Mouse (Mus musculus) forebrain, embryonic 13.5 days (tissue): ENCODE measurements around the gene 4930562C15Rik. TPM values are rescaled to one million over a fixed set of nuclear protein-coding genes. Genes with fewer than 3 reads are reported as not detected.

Experiments used
- ATAC-seq: fragments of 200-750 bp; cut with Nextera tagmentation; 2 replicates; pipeline ENCODE4 v1.8.0; 2017
- H3K27ac ChIP-seq: fragments of 300-500 bp; sonication (generic); 2 replicates; pipeline ENCODE4 v1.5.1; 2015; ENCODE audit warnings: inconsistent platforms, mild to moderate bottlenecking, moderate library complexity
- H3K27me3 ChIP-seq: fragments of 300-500 bp; sonication (generic); 2 replicates; pipeline ENCODE4 v1.6.1; 2015; ENCODE audit warnings: mild to moderate bottlenecking, inconsistent platforms
- H3K36me3 ChIP-seq: fragments of 300-500 bp; sonication (generic); 2 replicates; pipeline ENCODE4 v1.6.1; 2015; ENCODE audit warnings: mild to moderate bottlenecking, inconsistent platforms; ENCODE audit not compliant: poor library complexity, severe bottlenecking
- H3K4me1 ChIP-seq: fragments of 300-500 bp; sonication (generic); 2 replicates; pipeline ENCODE4 v1.6.1; 2015; ENCODE audit warnings: inconsistent platforms
- H3K4me2 ChIP-seq: fragments of 300-500 bp; sonication (generic); 2 replicates; pipeline ENCODE4 v1.6.1; 2015; ENCODE audit warnings: inconsistent platforms, mild to moderate bottlenecking, moderate library complexity
- H3K4me3 ChIP-seq: fragments of 300-500 bp; sonication (generic); 2 replicates; pipeline ENCODE4 v1.5.1; 2015; ENCODE audit warnings: mild to moderate bottlenecking, inconsistent platforms
- H3K9ac ChIP-seq: fragments of 300-500 bp; sonication (generic); 2 replicates; pipeline ENCODE4 v1.6.1; 2015; ENCODE audit warnings: mild to moderate bottlenecking, inconsistent platforms
- H3K9me3 ChIP-seq: fragments of 300-500 bp; sonication (generic); replicated peaks from 2 replicates; pipeline ENCODE4 v1.6.1; 2016; ENCODE audit warnings: inconsistent platforms
- WGBS: fragments of 180-500 bp; shearing (Covaris S2); methylation state at CpG from one replicate; pipeline ENCODE4 v1.1.7; 2015; 5-methylcytosine and 5-hydroxymethylcytosine counted together
- polyA plus RNA-seq: library from polyadenylated mRNA; unstranded; fragments of >200 nt; fragmentation: Nextera tagmentation; extraction: Ambion mirVana; gene quantifications from 2 replicates; pipeline ENCODE4 v1.2.1, GENCODE M21; 2015

The 4930562C15Rik gene
- polyA plus RNA-seq, 1 experiment from 2014 or later: 0.37 TPM

DNA sequence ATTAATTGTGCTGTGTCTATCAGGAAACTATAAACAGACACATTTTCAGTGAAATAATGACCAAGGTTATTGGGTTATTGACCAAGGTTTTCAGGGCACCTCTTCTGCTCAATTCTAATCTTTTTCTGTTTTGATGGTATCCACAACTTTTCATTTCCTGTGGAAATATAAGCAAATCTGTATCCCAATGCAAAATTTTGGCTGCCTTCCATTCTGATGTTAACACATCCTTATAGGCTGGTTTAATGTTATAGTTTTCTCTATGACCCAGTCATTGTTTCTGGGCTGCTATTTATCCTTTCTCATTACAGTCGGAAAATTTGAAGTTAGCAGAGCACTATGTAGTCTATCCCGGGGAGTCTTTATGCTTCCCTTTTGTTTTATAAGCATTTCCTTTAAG, 64.5 kb downstream of the 4930562C15Rik start:
- no peaks in the 10 kb centered on the region for H3K27me3 ChIP-seq
- H3K9ac ChIP-seq: no peak overlapping the region
- ATAC-seq: no peak
- H3K27ac ChIP-seq: no peak overlapping the region
- peaks cover 5% of the 10 kb centered on the region; the same call in 1 of the 2 replicates for H3K4me1 ChIP-seq
- no peak overlapping the region for H3K4me2 ChIP-seq
- H3K36me3 ChIP-seq: no peaks in the 10 kb centered on the region
- WGBS: 85% methylated on average over 2 of the region's 2 CpGs
- no peaks in the 10 kb centered on the region for H3K9me3 ChIP-seq
- H3K4me3 ChIP-seq: no peak overlapping the region

DNA sequence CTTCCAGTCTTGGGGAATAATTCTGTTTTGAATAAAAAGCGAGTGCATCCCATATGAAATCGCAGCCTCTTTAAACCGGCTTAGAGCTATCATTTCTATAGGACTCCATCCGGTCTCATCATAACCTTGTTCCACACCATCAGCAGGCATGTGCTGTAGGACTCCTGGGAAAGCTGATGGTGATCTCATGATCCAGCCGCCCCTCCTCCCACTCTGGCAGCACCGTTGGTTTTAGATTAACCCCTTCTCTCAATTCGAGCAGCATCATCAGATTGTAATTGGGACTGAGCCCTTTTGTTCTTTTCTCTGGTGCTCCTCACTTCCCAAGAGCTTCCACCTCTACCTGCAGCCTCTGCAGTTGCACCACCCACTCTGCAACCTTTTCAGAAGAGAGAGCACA, 66.0 kb downstream of the 4930562C15Rik start:
- peaks cover 5% of the 10 kb centered on the region; the same call in 1 of the 2 replicates for H3K4me1 ChIP-seq
- no peak overlapping the region for H3K4me3 ChIP-seq
- no peaks in the 10 kb centered on the region for H3K36me3 ChIP-seq
- H3K9me3 ChIP-seq: no peaks in the 10 kb centered on the region
- H3K27me3 ChIP-seq: no peaks in the 10 kb centered on the region
- no peak overlapping the region for H3K27ac ChIP-seq
- ATAC-seq: no peak
- 65% methylated on average over 7 of the region's 7 CpGs for WGBS
- no peak overlapping the region for H3K9ac ChIP-seq
- no peak overlapping the region for H3K4me2 ChIP-seq

DNA sequence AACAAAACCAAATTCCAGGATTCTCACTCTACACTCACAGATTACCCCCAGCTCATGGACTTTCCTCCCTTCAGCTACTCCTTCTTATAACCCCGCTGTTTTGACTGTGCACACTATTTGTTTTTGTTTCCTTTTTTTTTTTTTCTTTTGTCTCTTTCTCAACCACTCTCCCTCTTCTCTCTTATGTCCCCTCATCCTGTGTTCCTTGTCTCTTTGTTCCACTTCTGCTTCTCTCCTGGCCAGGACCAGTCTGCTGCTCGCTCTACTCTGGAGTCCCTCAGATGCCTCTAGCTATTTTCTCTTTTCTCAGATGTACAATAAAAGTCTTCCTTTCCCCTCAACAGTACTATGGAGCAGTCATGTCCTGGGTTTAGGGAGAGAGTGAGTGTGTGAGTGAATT, 67.2 kb downstream of the 4930562C15Rik start:
- no peak for ATAC-seq
- Histone ChIP-seq H3K4me3 (no peak overlapping the region), H3K9ac (no peak overlapping the region), H3K4me2 (no peak overlapping the region), H3K27ac (no peak overlapping the region), H3K9me3 (no peaks in the 10 kb centered on the region), H3K27me3 (no peaks in the 10 kb centered on the region), H3K36me3 (peaks cover 1% of the 10 kb centered on the region; the same call in 1 of the 2 replicates), H3K4me1 (peaks cover 5% of the 10 kb centered on the region; the same call in 1 of the 2 replicates)
- WGBS: 83% methylated on average over 2 of the region's 2 CpGs

DNA sequence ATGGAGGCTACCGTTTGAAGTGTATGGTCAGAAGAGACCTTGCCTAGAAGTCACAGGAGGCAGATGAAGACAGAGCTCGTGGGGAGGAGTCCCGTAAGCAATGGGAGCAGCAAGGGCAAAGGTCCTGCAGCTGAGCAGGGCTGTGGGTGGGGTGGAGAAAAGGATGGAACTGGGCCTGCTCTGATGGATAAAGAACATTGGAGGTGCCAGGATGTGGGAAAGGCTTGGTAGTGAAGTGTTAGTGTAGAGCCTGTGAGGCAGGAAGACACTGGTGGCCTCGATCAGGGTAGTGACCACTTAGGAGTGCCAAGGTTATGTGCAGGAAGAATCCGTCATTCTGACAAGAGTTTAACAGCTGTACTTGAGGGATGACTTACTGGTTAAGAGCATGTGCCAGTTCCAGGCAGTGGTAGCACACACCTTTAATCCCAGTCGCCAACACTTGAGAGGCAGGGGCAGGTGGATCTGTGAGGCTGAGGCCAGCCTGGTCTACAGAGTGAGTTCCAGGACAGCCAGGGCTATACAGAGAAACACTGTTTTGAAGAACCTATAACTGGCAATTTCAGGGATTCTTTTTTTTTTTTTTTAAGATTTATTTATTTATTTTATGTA, 68.4 kb downstream of the 4930562C15Rik start:
- Histone ChIP-seq H3K27me3 (no peaks in the 10 kb centered on the region), H3K9ac (no peak overlapping the region), H3K4me3 (no peak overlapping the region), H3K9me3 (no peaks in the 10 kb centered on the region), H3K4me1 (peaks cover 5% of the 10 kb centered on the region; the same call in 1 of the 2 replicates), H3K27ac (no peak overlapping the region), H3K4me2 (no peak overlapping the region), H3K36me3 (peaks cover 4% of the 10 kb centered on the region)
- 88% methylated on average over 6 of the region's 6 CpGs for WGBS
- no peak for ATAC-seq

DNA sequence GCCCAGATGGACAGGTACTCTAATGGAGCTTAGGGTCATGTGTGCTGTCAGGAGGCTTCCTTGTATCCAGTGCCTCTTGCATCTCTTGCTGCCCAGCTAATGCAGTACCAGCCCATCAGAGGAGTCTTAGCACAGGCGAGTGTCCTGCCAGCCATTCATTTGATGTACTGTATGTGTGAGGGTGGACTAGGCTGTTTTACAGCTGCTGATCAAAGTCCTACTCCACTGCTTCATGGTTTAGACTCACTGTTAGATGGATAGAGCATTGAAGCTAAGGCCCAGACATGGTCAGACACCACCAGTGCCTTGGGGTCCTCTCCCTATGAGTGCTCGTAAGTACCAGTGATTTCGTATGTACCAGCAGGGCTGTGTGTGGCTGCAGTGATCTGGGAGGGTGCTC, 69.7 kb downstream of the 4930562C15Rik start:
- H3K9ac ChIP-seq: no peak overlapping the region
- no peak for ATAC-seq
- no peak overlapping the region for H3K4me2 ChIP-seq
- WGBS: 89% methylated on average over 3 of the region's 3 CpGs
- peaks cover 17% of the 10 kb centered on the region for H3K36me3 ChIP-seq
- H3K27me3 ChIP-seq: no peaks in the 10 kb centered on the region
- H3K4me3 ChIP-seq: no peak overlapping the region
- no peaks in the 10 kb centered on the region for H3K9me3 ChIP-seq
- 0 out of 2 replicates have a peak, but pooled peaks cover 5% of the 10 kb centered on the region for H3K4me1 ChIP-seq
- no peak overlapping the region for H3K27ac ChIP-seq

DNA sequence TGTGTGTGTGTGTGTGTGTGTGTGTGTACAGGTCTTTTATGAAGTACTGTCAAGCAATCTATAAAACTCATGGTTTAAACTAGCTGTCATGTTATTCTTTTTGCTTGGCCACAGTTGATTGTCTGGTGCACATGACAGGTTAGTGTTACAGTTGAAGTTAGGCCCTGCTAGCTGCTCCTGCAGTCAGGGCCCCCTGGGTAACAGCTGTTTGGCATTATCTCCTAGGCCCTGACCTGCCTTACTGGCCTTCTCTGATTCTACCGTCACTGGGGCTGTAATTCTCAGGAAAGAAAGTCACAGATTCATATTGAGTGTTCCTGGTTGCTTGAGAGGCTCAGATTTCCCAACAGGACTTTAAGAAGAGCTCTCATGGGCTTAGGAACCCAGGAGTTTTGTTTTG, 70.4 kb downstream of the 4930562C15Rik start:
- H3K27ac ChIP-seq: no peak overlapping the region
- 0 out of 2 replicates have a peak, but pooled peaks cover 5% of the 10 kb centered on the region for H3K4me1 ChIP-seq
- H3K4me3 ChIP-seq: no peak overlapping the region
- H3K27me3 ChIP-seq: no peaks in the 10 kb centered on the region
- WGBS: 76% methylated on average over 1 of the region's 1 CpGs
- no peak overlapping the region for H3K4me2 ChIP-seq
- no peaks in the 10 kb centered on the region for H3K9me3 ChIP-seq
- ATAC-seq: no peak
- no peak overlapping the region for H3K9ac ChIP-seq
- peaks cover 23% of the 10 kb centered on the region for H3K36me3 ChIP-seq

DNA sequence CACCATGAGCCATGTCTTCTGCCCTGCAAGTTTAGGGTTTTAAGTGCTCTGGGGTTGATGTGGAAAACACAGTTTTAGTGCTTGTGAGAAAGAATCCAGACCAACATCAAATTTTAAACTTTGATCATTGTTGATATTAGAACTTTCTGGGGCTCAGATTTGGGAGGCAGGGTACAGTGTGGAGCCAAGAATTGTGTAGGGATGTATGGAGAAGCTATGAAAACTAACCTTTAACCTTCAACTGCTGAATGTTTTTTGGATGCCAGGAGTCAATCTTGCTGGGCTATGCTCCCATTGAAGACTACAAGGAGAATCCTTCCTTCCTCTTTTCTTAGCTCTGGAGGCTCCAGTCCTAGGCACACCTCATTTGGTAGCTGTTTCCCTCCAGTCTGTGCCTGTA, 71.3 kb downstream of the 4930562C15Rik start:
- no peaks in the 10 kb centered on the region for H3K4me1 ChIP-seq
- no peaks in the 10 kb centered on the region for H3K27me3 ChIP-seq
- H3K4me2 ChIP-seq: no peak overlapping the region
- no peak overlapping the region for H3K27ac ChIP-seq
- H3K9ac ChIP-seq: no peak overlapping the region
- no peaks in the 10 kb centered on the region for H3K9me3 ChIP-seq
- no peak for ATAC-seq
- no peak overlapping the region for H3K4me3 ChIP-seq
- H3K36me3 ChIP-seq: peaks cover 33% of the 10 kb centered on the region

DNA sequence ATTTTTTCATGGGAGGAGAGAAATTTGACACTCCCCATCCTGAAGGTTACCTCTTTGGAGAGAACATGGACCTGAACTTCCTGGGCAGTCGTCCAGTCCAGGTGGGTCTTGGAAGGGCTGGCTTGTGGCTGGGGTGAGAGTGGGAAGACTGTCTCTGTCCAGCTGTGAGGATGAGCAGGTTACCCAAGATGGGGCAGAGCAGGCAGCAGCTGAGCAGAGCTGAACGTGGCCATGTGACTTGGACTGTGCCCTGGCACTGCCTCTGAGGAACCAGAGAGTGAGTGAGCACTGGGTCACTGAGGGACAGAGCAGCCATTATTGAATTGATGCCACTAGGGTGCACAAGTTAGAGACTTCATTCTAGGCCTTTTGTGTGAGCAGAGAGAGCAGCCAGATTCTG, 72.2 kb downstream of the 4930562C15Rik start:
- Histone ChIP-seq H3K4me1 (no peaks in the 10 kb centered on the region), H3K27ac (no peak overlapping the region), H3K4me3 (no peak overlapping the region), H3K27me3 (no peaks in the 10 kb centered on the region), H3K9me3 (no peaks in the 10 kb centered on the region), H3K36me3 (peaks cover 41% of the 10 kb centered on the region), H3K4me2 (no peak overlapping the region), H3K9ac (no peak overlapping the region)
- no peak for ATAC-seq
- WGBS: 77% methylated on average over 2 of the region's 2 CpGs

DNA sequence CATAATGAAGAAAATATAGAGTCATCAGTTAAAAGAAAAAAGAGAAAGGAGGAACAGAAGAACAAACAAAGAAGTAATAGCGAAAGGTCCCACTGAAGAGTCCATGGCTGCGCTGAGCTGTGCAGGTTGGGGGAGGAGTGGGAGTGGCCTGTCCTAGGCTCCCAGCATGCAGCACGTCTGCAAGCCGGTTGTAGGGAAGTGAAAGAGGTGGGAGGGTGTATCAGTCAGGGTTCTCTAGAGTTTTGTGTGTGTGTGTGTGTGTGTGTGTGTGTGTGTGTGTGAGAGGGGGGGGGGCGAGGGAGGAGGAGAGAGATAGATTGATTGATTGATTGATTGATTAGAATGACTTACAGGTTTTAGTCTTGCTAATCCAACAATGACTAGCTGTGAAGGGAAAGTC, 72.8 kb downstream of the 4930562C15Rik start:
- H3K4me1 ChIP-seq: no peaks in the 10 kb centered on the region
- no peak overlapping the region for H3K27ac ChIP-seq
- H3K9ac ChIP-seq: no peak overlapping the region
- H3K4me3 ChIP-seq: no peak overlapping the region
- no peak for ATAC-seq
- H3K4me2 ChIP-seq: no peak overlapping the region
- no peaks in the 10 kb centered on the region for H3K9me3 ChIP-seq
- H3K36me3 ChIP-seq: peaks cover 47% of the 10 kb centered on the region
- WGBS: 50% methylated on average over 5 of the region's 5 CpGs
- H3K27me3 ChIP-seq: no peaks in the 10 kb centered on the region

DNA sequence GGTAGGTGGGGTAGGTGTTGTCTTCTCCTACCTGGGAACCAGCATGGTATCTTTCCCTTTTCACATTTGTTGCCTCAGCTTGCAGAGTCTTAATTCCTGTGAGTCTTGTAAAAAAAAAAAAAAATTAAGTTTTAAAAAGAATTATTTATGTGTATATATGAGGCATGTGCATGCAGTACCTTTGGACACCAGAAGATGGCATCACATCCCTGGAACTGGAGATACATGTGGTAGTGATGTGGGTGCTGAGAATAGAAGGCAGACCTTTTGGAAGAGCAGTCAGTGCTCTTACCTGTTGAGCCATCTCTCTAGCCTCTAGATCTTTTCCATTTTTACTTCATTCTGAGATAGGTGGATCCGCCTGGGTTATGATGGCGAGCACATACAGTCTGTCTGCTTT, 74.5 kb downstream of the 4930562C15Rik start:
- Histone ChIP-seq H3K36me3 (peaks cover 57% of the 10 kb centered on the region), H3K27me3 (no peaks in the 10 kb centered on the region), H3K27ac (no peak overlapping the region), H3K9me3 (no peaks in the 10 kb centered on the region), H3K4me3 (no peak overlapping the region), H3K4me2 (no peak overlapping the region), H3K4me1 (no peaks in the 10 kb centered on the region), H3K9ac (no peak overlapping the region)
- no peak for ATAC-seq
- 97% methylated on average over 2 of the region's 2 CpGs for whole genome bisulfite sequencing

DNA sequence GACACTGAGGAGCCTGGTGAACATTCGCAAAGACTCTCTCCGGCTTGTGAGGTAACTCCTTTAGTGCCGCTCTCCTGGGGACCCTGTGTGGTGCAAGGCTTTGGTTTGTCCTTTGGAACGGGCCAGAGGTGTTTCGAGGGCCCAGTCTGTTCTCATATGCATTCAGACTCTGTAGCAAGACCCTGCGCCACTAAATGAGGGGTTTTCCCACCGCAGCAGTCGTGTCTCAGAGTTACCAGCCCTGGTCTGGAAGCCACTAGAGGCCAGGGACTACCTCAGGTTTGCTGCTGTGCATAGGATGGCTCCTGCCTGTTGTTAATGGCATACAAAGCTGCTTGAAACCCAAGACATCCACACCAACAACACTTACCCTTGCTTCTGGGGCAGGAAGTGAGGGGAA, 75.5 kb downstream of the 4930562C15Rik start:
- Histone ChIP-seq H3K27ac (no peak overlapping the region), H3K27me3 (no peaks in the 10 kb centered on the region), H3K4me3 (no peak overlapping the region), H3K9me3 (no peaks in the 10 kb centered on the region), H3K36me3 (peaks cover 65% of the 10 kb centered on the region), H3K4me1 (no peaks in the 10 kb centered on the region), H3K4me2 (no peak overlapping the region), H3K9ac (no peak overlapping the region)
- WGBS: 95% methylated on average over 8 of the region's 8 CpGs
- no peak for ATAC-seq

DNA sequence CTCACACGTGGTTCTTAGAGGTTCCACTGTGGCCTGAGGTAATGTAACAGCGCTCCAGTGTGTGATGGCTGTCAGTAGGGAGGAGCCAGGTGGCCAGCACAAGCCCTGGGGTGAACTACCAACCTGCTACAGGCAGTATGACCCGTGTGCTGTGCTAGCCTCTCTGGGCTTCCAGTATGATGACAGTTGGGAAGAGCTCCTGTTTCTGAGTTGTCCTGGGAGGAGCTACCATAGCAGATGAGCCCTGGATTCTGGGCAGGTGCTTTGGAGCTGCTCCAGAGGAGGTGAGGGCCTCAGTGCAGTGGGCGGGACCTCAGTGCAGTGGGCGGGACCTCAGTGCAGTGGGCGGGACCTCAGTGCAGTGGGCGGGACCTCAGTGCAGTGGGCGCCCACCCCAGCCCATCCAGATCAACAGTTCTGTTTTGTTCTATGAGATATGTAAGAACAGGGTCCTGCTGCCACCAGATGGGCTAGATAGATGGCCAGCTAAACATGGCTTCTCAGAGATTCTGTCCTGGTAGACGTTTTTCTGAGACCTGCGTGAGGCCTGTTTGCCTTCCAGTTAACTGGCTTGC, 76.9 kb downstream of the 4930562C15Rik start:
- no peak for ATAC-seq
- peaks cover 79% of the 10 kb centered on the region for H3K36me3 ChIP-seq

More for the DNA sequence above, 76.9 kb downstream of the 4930562C15Rik start:
- Histone ChIP-seq H3K4me2 (no peak overlapping the region), H3K9me3 (no peaks in the 10 kb centered on the region), H3K4me3 (no peak overlapping the region), H3K27me3 (no peaks in the 10 kb centered on the region), H3K9ac (no peak overlapping the region), H3K4me1 (no peaks in the 10 kb centered on the region), H3K27ac (no peak overlapping the region)
- WGBS: 79% methylated on average over 10 of the region's 10 CpGs
